ENCODE assay signal across 20 mouse cellular contexts in the genomic region with DNA sequence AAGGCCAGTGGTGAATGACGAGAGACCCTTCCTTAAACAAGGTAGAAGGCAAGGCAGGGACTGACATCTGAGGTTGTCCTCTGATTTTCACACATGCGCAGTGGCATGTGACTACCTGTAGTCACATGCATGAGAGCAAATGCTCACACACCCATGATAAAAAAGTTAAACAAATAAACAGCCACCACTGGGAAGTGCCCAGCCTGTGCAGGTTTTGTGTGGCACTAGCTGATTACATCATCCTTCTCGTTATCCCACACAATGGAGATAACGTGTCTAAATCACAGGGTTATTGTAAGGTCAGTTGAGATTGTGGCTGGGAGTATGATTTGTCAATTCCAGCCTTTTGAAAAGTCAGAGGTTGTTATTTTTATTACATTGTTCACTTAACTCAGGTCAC. TPM values are rescaled to one million over a fixed set of nuclear protein-coding genes. Genes with fewer than 3 reads are reported as not detected.
DNase-seq lines count a peak whose midpoint lies in the region; ATAC-seq and TF ChIP-seq lines count a peak whose summit lies in the region.
"Had no signal": no experiment of that assay in that cellular context is flagged by ENCODE, and none has a peak within 500 bp of the region (broad histone marks: within the 10 kb centered on the region; RNA-seq: fewer than 3 reads in every experiment).

No protein-coding gene starts in this region.

- no peak for TF ChIP-seq POLR2A in myocyte (IDR thresholded peaks at IDR 0.05; ENCODE audit: insufficient read length, low read depth)

- peaks cover 10% of the 10 kb centered on the region for H3K4me1 ChIP-seq in kidney, embryonic 15.5 days
- H3K4me1 ChIP-seq: embryonic facial prominence, embryonic 12.5 days; midbrain, embryonic 13.5 days had no signal

- H3K9me3 ChIP-seq in kidney, embryonic 15.5 days (replicated peaks), result no peaks in the 10 kb centered on the region
- H3K9me3 ChIP-seq: embryonic facial prominence, embryonic 12.5 days; heart, embryonic 13.5 days; liver, embryonic 12.5 days; midbrain, embryonic 13.5 days had no signal

- H3K36me3 ChIP-seq in kidney, embryonic 15.5 days, result no peaks in the 10 kb centered on the region
- H3K36me3 ChIP-seq in myocyte (ENCODE audit: control insufficient read depth, insufficient read depth), result no peaks in the 10 kb centered on the region
- H3K36me3 ChIP-seq: embryonic facial prominence, embryonic 12.5 days; heart, embryonic 13.5 days; liver, embryonic 12.5 days; midbrain, embryonic 13.5 days had no signal

- no peak overlapping the region for H3ac ChIP-seq in myocyte (ENCODE audit: control insufficient read depth, insufficient read length)

- no peaks in the 10 kb centered on the region for H3K27me3 ChIP-seq in kidney, embryonic 15.5 days
- H3K27me3 ChIP-seq in myocyte (ENCODE audit: control insufficient read depth, insufficient read depth, insufficient read length), result no peaks in the 10 kb centered on the region
- H3K27me3 ChIP-seq: embryonic facial prominence, embryonic 12.5 days; heart, embryonic 13.5 days; liver, embryonic 12.5 days; midbrain, embryonic 13.5 days had no signal

- H3K4me3 ChIP-seq in kidney, embryonic 15.5 days (replicated peaks), result no peak overlapping the region
- no peak overlapping the region for H3K4me3 ChIP-seq in myocyte
- H3K4me3 ChIP-seq: embryonic facial prominence, embryonic 12.5 days; heart, embryonic 13.5 days; liver, embryonic 12.5 days; midbrain, embryonic 13.5 days had no signal

- H3K79me2 ChIP-seq in myocyte (ENCODE audit: control insufficient read depth, insufficient read depth), result no peaks in the 10 kb centered on the region

- DNase-seq in kidney, postnatal 10 days, result no peak
- peak; percentile 51 for DNase-seq in large intestine, adult 2 months (ENCODE audit: low read depth, low spot score)
- no peak for DNase-seq in thymus, postnatal 25 days
- DNase-seq in embryo, embryonic 10.5 days (ENCODE audit: low spot score), result no peak
- DNase-seq: adrenal gland, adult 8-10 months; cerebellum, adult 11 months; cerebellum, postnatal 36 days; left cerebral cortex, postnatal 4 days; retina, postnatal 1 day; right cerebral cortex, postnatal 4 days had no signal

- 54% methylated on average over 4 of the region's 4 CpGs for WGBS in kidney, embryonic 15.5 days
- WGBS in large intestine, adult 2 months, result 34% methylated on average over 4 of the region's 4 CpGs

- H3K4me2 ChIP-seq in kidney, embryonic 15.5 days, result no peak overlapping the region
- peak overlapping the region; percentile 30 for H3K4me2 ChIP-seq in myocyte (ENCODE audit: low read depth)
- H3K4me2 ChIP-seq: embryonic facial prominence, embryonic 12.5 days; heart, embryonic 13.5 days; liver, embryonic 12.5 days; midbrain, embryonic 13.5 days had no signal

- H3K27ac ChIP-seq in kidney, embryonic 15.5 days, result 0 out of 2 replicates have a peak overlapping the region, but pooled peaks have one; percentile 15
- H3K27ac ChIP-seq: embryonic facial prominence, embryonic 12.5 days; heart, embryonic 13.5 days; kidney, postnatal 0 days; liver, embryonic 12.5 days; midbrain, embryonic 13.5 days had no signal

- ATAC-seq in kidney, embryonic 15.5 days (replicated peaks; ENCODE audit: low FRiP score), result no peak
- 0 out of 2 replicates have a peak, but pooled peaks have one; percentile 27 for ATAC-seq in granulocyte monocyte progenitor cell, adult 5-6 weeks (replicated peaks; ENCODE audit: poor library complexity, severe bottlenecking)
- no peak for ATAC-seq in monocyte, adult 5-6 weeks (replicated peaks; ENCODE audit: insufficient number of reproducible peaks, low FRiP score, low TSS enrichment, poor library complexity, severe bottlenecking)
- ATAC-seq: liver, embryonic 12.5 days; midbrain, embryonic 13.5 days had no signal

- no peak overlapping the region for H3K9ac ChIP-seq in kidney, embryonic 15.5 days
- H3K9ac ChIP-seq: embryonic facial prominence, embryonic 12.5 days; heart, embryonic 13.5 days; liver, embryonic 12.5 days; midbrain, embryonic 13.5 days had no signal

TF ChIP-seq in myocyte, 11 proteins besides CTCF, POLR2A, EP300 and RAD21:
- TF ChIP-seq MYOG (IDR thresholded peaks at IDR 0.05; ENCODE audit: control insufficient read depth in 1 of 3, insufficient read depth in 1 of 3, insufficient read length in 2 of 3, low read depth in 2 of 3) (no peak), USF1 (IDR thresholded peaks at IDR 0.05; ENCODE audit: low read depth) (no peak), MAX (IDR thresholded peaks at IDR 0.05; ENCODE audit: low read depth) (no peak), TCF3 (IDR thresholded peaks at IDR 0.05; ENCODE audit: insufficient read length, low read depth) (no peak), SRF (IDR thresholded peaks at IDR 0.05; ENCODE audit: control insufficient read depth, insufficient read length, low read depth) (no peak), MYOD1 (IDR thresholded peaks at IDR 0.05; ENCODE audit: control insufficient read depth in 1 of 3, insufficient read length in 2 of 3, low read depth in 2 of 3) (no peak), CEBPB (IDR thresholded peaks at IDR 0.05; ENCODE audit: insufficient read depth, poor library complexity, severe bottlenecking) (no peak)

RNA-seq across cellular contexts. Expression of a gene that starts 29.1 kb away (rescaled TPM):
- polyA plus RNA-seq in kidney, embryonic 15.5 days (2015; fragmentation: Nextera tagmentation; extraction: Ambion mirVana), result 94.6 and 104 TPM in 2 replicates
- total RNA-seq in granulocyte monocyte progenitor cell, adult 5-6 weeks (2014; fragmentation: Nextera tagmentation), result 0.41 TPM in 1 of 2 replicates, not detected in the other
- not detected in 2 replicates for total RNA-seq in granulocyte monocyte progenitor cell, adult 5-6 weeks (2017)
- 3.1 and 5.6 TPM in 2 replicates for polyA plus RNA-seq in large intestine, adult 2 months (2012; rRNA removed)
- polyA plus RNA-seq in myocyte (2012; fragmentation: generic; extraction: Trizol), result 0.06 TPM
- not detected in 3 replicates for total RNA-seq in monocyte, adult 5-6 weeks (2017)
- total RNA-seq: hematopoietic stem cell, adult 5-6 weeks had no signal

RNA-seq across cellular contexts. Expression of a gene that starts 59.1 kb away (rescaled TPM):
- 29.2 and 39.2 TPM in 2 replicates for polyA plus RNA-seq in kidney, embryonic 15.5 days (2015; fragmentation: Nextera tagmentation; extraction: Ambion mirVana)
- 0.47 and 1.4 TPM in 2 replicates for total RNA-seq in granulocyte monocyte progenitor cell, adult 5-6 weeks (2014; fragmentation: Nextera tagmentation)
- total RNA-seq in granulocyte monocyte progenitor cell, adult 5-6 weeks (2017), result 2.2 and 4.9 TPM in 2 replicates
- 29.0 and 39.9 TPM in 2 replicates for polyA plus RNA-seq in large intestine, adult 2 months (2012; rRNA removed)
- 84.0 TPM for polyA plus RNA-seq in myocyte (2012; fragmentation: generic; extraction: Trizol)
- total RNA-seq in monocyte, adult 5-6 weeks (2017), result 7.1 to 18.7 TPM (median 10.0 TPM) in 3 replicates

Comparison
In these comparisons a context has a peak if more than half of its experiments do, and no peak if none do; other contexts are left out.
1. RNA of a gene that starts 29.1 kb away (polyA plus RNA-seq): 94.6 to 104 TPM in kidney, embryonic 15.5 days; 3.1 to 5.6 TPM in large intestine, adult 2 months and 0.06 TPM in myocyte (single experiment); every median in the first group is over 10 times any median in the second.